21 mouse cellular contexts compared by ENCODE assay signal in the genomic region with DNA sequence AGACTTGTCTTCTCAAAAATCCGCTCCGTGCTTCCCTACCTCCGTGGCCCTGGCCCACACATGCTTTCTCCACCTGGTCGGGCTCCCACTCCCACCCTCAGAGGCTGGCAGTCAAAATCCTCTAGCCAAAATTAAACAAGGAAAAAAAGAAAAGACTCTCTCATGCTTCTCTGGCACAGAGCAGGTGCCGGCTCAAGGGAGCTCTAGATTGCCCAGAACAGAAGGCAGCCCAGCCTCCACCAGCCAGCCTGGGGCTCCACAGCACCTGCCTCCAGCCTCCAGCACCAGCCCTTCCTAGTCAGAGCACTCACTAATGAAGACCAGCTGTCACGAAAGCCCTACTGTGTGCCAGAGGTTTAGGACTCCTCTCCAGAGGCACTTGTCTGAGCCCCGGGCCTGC. TPM values are rescaled to one million over a fixed set of nuclear protein-coding genes. Genes with fewer than 3 reads are reported as not detected.
DNase-seq lines count a peak whose midpoint lies in the region; ATAC-seq and TF ChIP-seq lines count a peak whose summit lies in the region.
"Had no signal": no experiment of that assay in that cellular context is flagged by ENCODE, and none has a peak within 500 bp of the region (broad histone marks: within the 10 kb centered on the region; RNA-seq: fewer than 3 reads in every experiment).

No protein-coding gene starts in this region.

- H3K27me3 ChIP-seq in cerebellum, adult 2 months (ENCODE audit: control insufficient read depth, insufficient read depth, low read length) = peaks cover 3% of the 10 kb centered on the region; the same call in 1 of the 2 replicates
- peaks cover 26% of the 10 kb centered on the region; the same call in 1 of the 2 replicates for H3K27me3 ChIP-seq in hindbrain, embryonic 14.5 days (ENCODE audit: control insufficient read depth, insufficient read depth, low read length)
- peaks cover 85% of the 10 kb centered on the region for H3K27me3 ChIP-seq in hindbrain, embryonic 12.5 days
- peaks cover 8% of the 10 kb centered on the region; the same call in 1 of the 2 replicates for H3K27me3 ChIP-seq in midbrain, embryonic 15.5 days (replicated peaks)
- H3K27me3 ChIP-seq in midbrain, postnatal 0 days (ENCODE audit: insufficient read depth, low read length) = no peaks in the 10 kb centered on the region

- no peak overlapping the region for H3K27ac ChIP-seq in cerebellum, adult 2 months (ENCODE audit: insufficient read depth, low read length)
- no peak overlapping the region for H3K27ac ChIP-seq in hindbrain, embryonic 14.5 days
- no peak overlapping the region for H3K27ac ChIP-seq in hindbrain, embryonic 12.5 days
- H3K27ac ChIP-seq in midbrain, embryonic 15.5 days = no peak overlapping the region
- H3K27ac ChIP-seq in midbrain, postnatal 0 days (ENCODE audit: low read depth, low read length) = no peak overlapping the region
- peak overlapping the region; percentile 79 for H3K27ac ChIP-seq in olfactory bulb, adult 2 months (ENCODE audit: insufficient read depth, low read depth, low read length)
- H3K27ac ChIP-seq: embryonic facial prominence, embryonic 15.5 days; kidney, postnatal 0 days; liver, embryonic 14.5 days had no signal

- no peak for TF ChIP-seq POLR2A in cerebellum, adult 2 months (IDR thresholded peaks at IDR 0.05; ENCODE audit: borderline replicate concordance, insufficient read depth, low read length)
- TF ChIP-seq POLR2A in olfactory bulb, adult 2 months (IDR thresholded peaks at IDR 0.05; ENCODE audit: insufficient read depth, low read depth, low read length) = no peak

- 70% methylated on average over 7 of the region's 7 CpGs for WGBS in cerebellum, adult 2 months
- WGBS in hindbrain, embryonic 14.5 days = 71% methylated on average over 7 of the region's 7 CpGs
- WGBS in hindbrain, embryonic 12.5 days = 81% methylated on average over 7 of the region's 7 CpGs
- 74% methylated on average over 7 of the region's 7 CpGs for whole genome bisulfite sequencing in midbrain, embryonic 15.5 days
- 69% methylated on average over 7 of the region's 7 CpGs for WGBS in midbrain, postnatal 0 days
- WGBS in olfactory bulb, adult 2 months = 43% methylated on average over 7 of the region's 7 CpGs

- H3K4me2 ChIP-seq in hindbrain, embryonic 14.5 days (replicated peaks) = peak overlapping the region; percentile 66; the same call in 1 of the 2 replicates
- H3K4me2 ChIP-seq in hindbrain, embryonic 12.5 days (replicated peaks) = no peak overlapping the region
- H3K4me2 ChIP-seq in midbrain, embryonic 15.5 days = peak overlapping the region; percentile 68; the same call in 1 of the 2 replicates
- no peak overlapping the region; the same call in 1 of the 2 replicates for H3K4me2 ChIP-seq in midbrain, postnatal 0 days (ENCODE audit: low read depth, low read length, poor library complexity, severe bottlenecking)
- H3K4me2 ChIP-seq: lung, embryonic 14.5 days had no signal

- no peaks in the 10 kb centered on the region; the same call in 1 of the 2 replicates for H3K4me1 ChIP-seq in cerebellum, adult 2 months (ENCODE audit: control insufficient read depth, insufficient read depth, low read length)
- H3K4me1 ChIP-seq in hindbrain, embryonic 14.5 days (replicated peaks; ENCODE audit: control insufficient read depth, insufficient read depth, low read length) = peaks cover 48% of the 10 kb centered on the region
- H3K4me1 ChIP-seq in hindbrain, embryonic 12.5 days = peaks cover 76% of the 10 kb centered on the region
- peaks cover 81% of the 10 kb centered on the region for H3K4me1 ChIP-seq in midbrain, embryonic 15.5 days
- peaks cover 34% of the 10 kb centered on the region for H3K4me1 ChIP-seq in midbrain, postnatal 0 days (ENCODE audit: insufficient read depth, low read length)
- H3K4me1 ChIP-seq in olfactory bulb, adult 2 months (ENCODE audit: control insufficient read depth, insufficient read depth, low read length) = peaks cover 71% of the 10 kb centered on the region

- no peaks in the 10 kb centered on the region for H3K36me3 ChIP-seq in hindbrain, embryonic 14.5 days (replicated peaks; ENCODE audit: control insufficient read depth, insufficient read depth)
- no peaks in the 10 kb centered on the region for H3K36me3 ChIP-seq in hindbrain, embryonic 12.5 days
- H3K36me3 ChIP-seq in midbrain, embryonic 15.5 days (replicated peaks) = no peaks in the 10 kb centered on the region
- no peaks in the 10 kb centered on the region for H3K36me3 ChIP-seq in midbrain, postnatal 0 days (ENCODE audit: insufficient read depth, low read length)
- H3K36me3 ChIP-seq: embryonic facial prominence, embryonic 15.5 days had no signal

- no peak overlapping the region for H3K4me3 ChIP-seq in cerebellum, adult 2 months (replicated peaks; ENCODE audit: insufficient read depth, low read depth, low read length)
- no peak overlapping the region for H3K4me3 ChIP-seq in hindbrain, embryonic 14.5 days (replicated peaks; ENCODE audit: low read length)
- no peak overlapping the region for H3K4me3 ChIP-seq in hindbrain, embryonic 12.5 days
- no peak overlapping the region for H3K4me3 ChIP-seq in midbrain, embryonic 15.5 days
- no peak overlapping the region for H3K4me3 ChIP-seq in midbrain, postnatal 0 days (ENCODE audit: low read depth, low read length)
- no peak overlapping the region; the same call in 1 of the 2 replicates for H3K4me3 ChIP-seq in olfactory bulb, adult 2 months (ENCODE audit: insufficient read depth, low read depth, low read length)
- H3K4me3 ChIP-seq: megakaryocyte, embryonic 14.5 days had no signal

- no peaks in the 10 kb centered on the region for H3K9me3 ChIP-seq in hindbrain, embryonic 14.5 days (ENCODE audit: control insufficient read depth, low read length)
- H3K9me3 ChIP-seq in hindbrain, embryonic 12.5 days (replicated peaks) = no peaks in the 10 kb centered on the region
- H3K9me3 ChIP-seq in midbrain, embryonic 15.5 days = no peaks in the 10 kb centered on the region
- H3K9me3 ChIP-seq in midbrain, postnatal 0 days (ENCODE audit: low read length) = no peaks in the 10 kb centered on the region
- H3K9me3 ChIP-seq: embryonic facial prominence, embryonic 15.5 days; megakaryocyte, embryonic 14.5 days had no signal

- 0 out of 2 replicates have a peak overlapping the region, but pooled peaks have one; percentile 62 for H3K9ac ChIP-seq in hindbrain, embryonic 14.5 days
- H3K9ac ChIP-seq in hindbrain, embryonic 12.5 days = no peak overlapping the region
- no peak overlapping the region for H3K9ac ChIP-seq in midbrain, embryonic 15.5 days
- H3K9ac ChIP-seq in midbrain, postnatal 0 days (replicated peaks; ENCODE audit: low read length, poor library complexity, severe bottlenecking) = no peak overlapping the region
- H3K9ac ChIP-seq: embryonic facial prominence, embryonic 15.5 days; liver, embryonic 14.5 days; lung, embryonic 14.5 days had no signal

- no peak for ATAC-seq in hindbrain, embryonic 14.5 days (ENCODE audit: low FRiP score)
- no peak for ATAC-seq in hindbrain, embryonic 12.5 days (ENCODE audit: low FRiP score)
- ATAC-seq in midbrain, embryonic 15.5 days (replicated peaks) = no peak
- no peak for ATAC-seq in midbrain, postnatal 0 days (ENCODE audit: low FRiP score)
- ATAC-seq: activated CD4-positive, CD25-positive, alpha-beta regulatory T cell, adult 4 months had no signal

- DNase-seq in cerebellum, postnatal 10 days = peak; percentile 43 to 51
- DNase-seq in cerebellum, adult 2 months = no peak
- DNase-seq in hindbrain, embryonic 14.5 days (ENCODE audit: low spot score) = no peak
- no peak for DNase-seq in midbrain, postnatal 0 days (ENCODE audit: low spot score)
- DNase-seq in lung, postnatal 10 days = no peak
- DNase-seq: adrenal gland, adult 8-10 months; cerebellum, adult 8-10 months; kidney, adult 2 months; lung, postnatal 36 days; midbrain, embryonic 14.5 days; right cerebral cortex, postnatal 14 days had no signal

- TF ChIP-seq CTCF in cerebellum, adult 2 months (IDR thresholded peaks at IDR 0.05; ENCODE audit: borderline replicate concordance, insufficient read depth, low read depth, low read length) = no peak
- no peak for TF ChIP-seq CTCF in midbrain, postnatal 0 days (IDR thresholded peaks at IDR 0.05)
- no peak for TF ChIP-seq CTCF in olfactory bulb, adult 2 months (IDR thresholded peaks at IDR 0.05; ENCODE audit: insufficient read depth, low read depth, low read length)

RNA-seq across cellular contexts. Expression of gene Elfn2, which starts 4.8 kb away (rescaled TPM):
- 18.0 and 20.6 TPM in 2 replicates for polyA plus RNA-seq in cerebellum, adult 2 months (2012; rRNA removed)
- polyA plus RNA-seq in hindbrain, embryonic 14.5 days (2014; fragmentation: Nextera tagmentation; extraction: Ambion mirVana) = 6.0 and 8.5 TPM in 2 replicates
- polyA plus RNA-seq in hindbrain, embryonic 12.5 days (2016; fragmentation: Nextera tagmentation; extraction: Ambion mirVana) = 2.4 and 2.5 TPM in 2 replicates
- polyA plus RNA-seq in midbrain, embryonic 15.5 days (2015; fragmentation: Nextera tagmentation; extraction: Ambion mirVana) = 10.1 and 11.1 TPM in 2 replicates
- 44.6 and 52.1 TPM in 2 replicates for total RNA-seq in midbrain, postnatal 0 days (2014; rRNA removed)
- polyA plus RNA-seq in midbrain, postnatal 0 days (2015; fragmentation: Nextera tagmentation; extraction: Ambion mirVana) = 10.2 and 10.7 TPM in 2 replicates
- not detected in 2 replicates for polyA plus RNA-seq in olfactory bulb, adult 2 months (2012; ENCODE audit: insufficient read depth, insufficient read length, low replicate concordance, missing spikeins)
- polyA plus RNA-seq: activated CD4-positive, CD25-positive, alpha-beta regulatory T cell, adult 4 months; heart, embryonic 14.5 days; liver, embryonic 14.5 days had no signal

RNA-seq across cellular contexts. Expression of gene Mfng, which starts 59.5 kb away (rescaled TPM):
- 3.8 and 4.4 TPM in 2 replicates for polyA plus RNA-seq in cerebellum, adult 2 months (2012; rRNA removed)
- polyA plus RNA-seq in hindbrain, embryonic 14.5 days (2014; fragmentation: Nextera tagmentation; extraction: Ambion mirVana) = 11.7 and 12.5 TPM in 2 replicates
- polyA plus RNA-seq in hindbrain, embryonic 12.5 days (2016; fragmentation: Nextera tagmentation; extraction: Ambion mirVana) = 51.7 and 58.0 TPM in 2 replicates
- 27.1 and 30.1 TPM in 2 replicates for polyA plus RNA-seq in midbrain, embryonic 15.5 days (2015; fragmentation: Nextera tagmentation; extraction: Ambion mirVana)
- total RNA-seq in midbrain, postnatal 0 days (2014; rRNA removed) = 4.6 and 6.9 TPM in 2 replicates
- 7.6 and 8.1 TPM in 2 replicates for polyA plus RNA-seq in midbrain, postnatal 0 days (2015; fragmentation: Nextera tagmentation; extraction: Ambion mirVana)
- polyA plus RNA-seq in olfactory bulb, adult 2 months (2012; ENCODE audit: insufficient read depth, insufficient read length, low replicate concordance, missing spikeins) = not detected in 2 replicates

Comparison
In these comparisons a context has a peak if more than half of its experiments do, and no peak if none do; other contexts are left out.
1. DNase-seq: peak in cerebellum, postnatal 10 days (2 of 2); none in cerebellum, adult 2 months (0 of 2), hindbrain, embryonic 14.5 days (single experiment), midbrain, postnatal 0 days (single experiment) and lung, postnatal 10 days (single experiment).
2. H3K4me2 ChIP-seq: peak in hindbrain, embryonic 14.5 days (single experiment) and midbrain, embryonic 15.5 days (single experiment); none in hindbrain, embryonic 12.5 days (single experiment) and midbrain, postnatal 0 days (single experiment).